Mouse (Mus musculus): Measurements from ENCODE around the gene Rabgap1l. TPM values are rescaled to one million over a fixed set of nuclear protein-coding genes. Genes with fewer than 3 reads are reported as not detected.
A peak's percentile ranks its signal among the peaks of the same experiment; 100 is the strongest.

Gene Rabgap1l
- polyA plus RNA-seq, 1 experiment from 2014 or later, result 93.4 TPM

DNA sequence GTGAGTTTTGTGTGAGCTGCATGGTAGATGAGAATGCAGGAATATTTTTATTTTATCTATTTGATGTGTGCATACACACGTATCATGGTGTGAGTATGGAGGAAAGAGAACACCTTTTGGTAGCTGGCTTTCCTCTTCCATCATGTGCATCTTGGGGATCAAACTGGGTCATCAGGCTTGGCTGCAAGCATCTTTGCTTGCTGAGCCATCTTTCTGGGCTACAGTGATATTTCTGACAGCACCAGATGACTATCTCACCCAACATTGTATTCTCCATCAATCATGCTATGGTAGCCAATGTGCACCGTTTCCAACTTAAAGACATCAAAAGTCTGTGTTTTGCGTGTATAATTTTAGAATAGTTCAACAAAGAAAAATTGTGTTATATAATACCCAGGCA, 30.6 kb upstream of the Rabgap1l start:
- Histone ChIP-seq H3K27ac (ENCODE audit: low read length) (no peak overlapping the region), H3K4me3 (ENCODE audit: low read length) (no peak overlapping the region), H3K4me1 (ENCODE audit: control insufficient read depth, insufficient read depth, low read length) (peaks cover 6% of the 10 kb centered on the region), H3K4me2 (ENCODE audit: low read depth, low read length) (no peak overlapping the region), H3K9me3 (replicated peaks; ENCODE audit: control insufficient read depth, low read length) (no peaks in the 10 kb centered on the region), H3K27me3 (ENCODE audit: control insufficient read depth, insufficient read depth, low read length) (no peaks in the 10 kb centered on the region), H3K9ac (ENCODE audit: low read length) (no peak overlapping the region), H3K36me3 (ENCODE audit: control insufficient read depth, insufficient read depth) (no peaks in the 10 kb centered on the region)
- ATAC-seq (replicated peaks; ENCODE audit: extremely low read depth, insufficient read depth, low FRiP score), result no peak
- WGBS, result 93% methylated on average over 3 of the region's 3 CpGs

DNA sequence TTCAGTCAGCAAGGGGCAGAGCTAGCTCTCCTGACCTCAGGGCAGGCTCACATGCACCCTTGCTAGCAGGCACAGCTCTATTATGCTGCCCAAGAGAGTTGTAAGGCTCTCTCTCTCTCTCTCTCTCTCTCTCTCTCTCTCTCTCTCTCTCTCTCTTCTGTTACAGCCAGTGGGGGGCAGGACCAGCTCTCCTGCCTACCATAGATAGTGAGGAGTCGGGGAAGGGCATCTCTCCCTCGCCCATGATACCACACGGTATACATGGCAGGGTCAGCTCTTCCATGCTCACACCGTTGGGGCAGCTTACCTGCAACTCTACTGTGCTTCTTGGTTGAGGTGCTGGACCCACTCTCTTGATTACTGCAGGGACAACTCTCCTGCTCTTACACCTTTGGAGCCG, 21.2 kb upstream of the Rabgap1l start:
- 91% methylated on average over 5 of the region's 5 CpGs for WGBS
- H3K27me3 ChIP-seq (ENCODE audit: control insufficient read depth, insufficient read depth, low read length), result no peaks in the 10 kb centered on the region
- H3K4me3 ChIP-seq (ENCODE audit: low read length), result no peak overlapping the region
- peaks cover 4% of the 10 kb centered on the region for H3K4me1 ChIP-seq (ENCODE audit: control insufficient read depth, insufficient read depth, low read length)
- no peak overlapping the region for H3K9ac ChIP-seq (ENCODE audit: low read length)
- H3K9me3 ChIP-seq (replicated peaks; ENCODE audit: control insufficient read depth, low read length), result no peaks in the 10 kb centered on the region
- H3K4me2 ChIP-seq (ENCODE audit: low read depth, low read length), result no peak overlapping the region
- no peak for ATAC-seq (replicated peaks; ENCODE audit: extremely low read depth, insufficient read depth, low FRiP score)
- no peak overlapping the region for H3K27ac ChIP-seq (ENCODE audit: low read length)
- H3K36me3 ChIP-seq (ENCODE audit: control insufficient read depth, insufficient read depth), result no peaks in the 10 kb centered on the region

DNA sequence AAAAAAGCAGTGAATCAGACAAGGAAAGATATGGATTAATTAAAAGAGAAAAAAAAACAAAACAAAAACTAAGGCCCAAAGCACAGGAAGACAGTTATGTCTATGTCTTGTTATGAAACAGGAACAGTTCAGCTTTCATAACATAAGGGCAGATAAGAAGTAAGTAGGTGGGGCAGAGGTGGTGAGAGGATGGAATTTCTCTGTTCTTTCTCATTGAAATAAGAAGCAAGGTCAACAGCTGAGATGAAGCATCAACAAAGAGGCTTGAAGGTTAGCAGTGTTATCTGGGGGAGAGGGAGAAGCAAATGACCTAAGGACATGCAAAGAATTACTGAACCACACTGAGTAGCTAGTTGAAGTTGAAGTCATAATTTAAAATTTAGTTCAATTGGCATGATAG, 19.4 kb upstream of the Rabgap1l start:
- peaks cover 4% of the 10 kb centered on the region for H3K4me1 ChIP-seq (ENCODE audit: control insufficient read depth, insufficient read depth, low read length)
- peak overlapping the region; percentile 28 for H3K27ac ChIP-seq (ENCODE audit: low read length)
- no peaks in the 10 kb centered on the region for H3K9me3 ChIP-seq (replicated peaks; ENCODE audit: control insufficient read depth, low read length)
- no peaks in the 10 kb centered on the region for H3K36me3 ChIP-seq (ENCODE audit: control insufficient read depth, insufficient read depth)
- no peak overlapping the region for H3K4me2 ChIP-seq (ENCODE audit: low read depth, low read length)
- H3K9ac ChIP-seq (ENCODE audit: low read length), result no peak overlapping the region
- H3K4me3 ChIP-seq (ENCODE audit: low read length), result no peak overlapping the region
- 0 out of 2 replicates have a peak, but pooled peaks have one; percentile 37 for ATAC-seq (replicated peaks; ENCODE audit: extremely low read depth, insufficient read depth, low FRiP score)
- no peaks in the 10 kb centered on the region for H3K27me3 ChIP-seq (ENCODE audit: control insufficient read depth, insufficient read depth, low read length)

DNA sequence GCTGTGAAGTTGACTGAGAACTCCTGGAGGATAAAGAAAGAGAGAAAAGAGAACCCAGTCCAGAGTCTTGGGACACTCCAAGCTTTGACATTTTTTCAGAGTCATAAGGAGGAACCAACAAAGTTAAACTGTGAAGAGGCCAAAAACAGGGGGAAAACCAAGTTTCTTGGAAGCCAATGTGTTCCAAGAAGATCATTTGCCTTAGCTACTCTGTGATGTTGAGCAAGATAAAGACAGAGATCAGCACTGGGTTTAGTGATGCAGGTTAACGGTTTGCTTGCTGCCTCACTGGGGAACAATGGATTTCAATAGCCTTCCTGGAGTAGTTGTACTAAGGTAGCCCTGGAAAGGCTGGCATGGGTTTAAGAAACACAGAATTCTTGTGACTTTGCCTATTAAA, 18.9 kb upstream of the Rabgap1l start:
- Histone ChIP-seq H3K9ac (ENCODE audit: low read length) (no peak overlapping the region), H3K27me3 (ENCODE audit: control insufficient read depth, insufficient read depth, low read length) (no peaks in the 10 kb centered on the region), H3K27ac (ENCODE audit: low read length) (peak overlapping the region; percentile 46; the same call in 1 of the 2 replicates), H3K4me3 (ENCODE audit: low read length) (no peak overlapping the region), H3K4me1 (ENCODE audit: control insufficient read depth, insufficient read depth, low read length) (peaks cover 4% of the 10 kb centered on the region), H3K36me3 (ENCODE audit: control insufficient read depth, insufficient read depth) (no peaks in the 10 kb centered on the region), H3K9me3 (replicated peaks; ENCODE audit: control insufficient read depth, low read length) (no peaks in the 10 kb centered on the region), H3K4me2 (ENCODE audit: low read depth, low read length) (no peak overlapping the region)
- ATAC-seq (replicated peaks; ENCODE audit: extremely low read depth, insufficient read depth, low FRiP score), result no peak
- WGBS, result 64% methylated on average over 1 of the region's 1 CpGs

GRCm38 (mm10) chr1:160805268-160805667, 12.3 kb upstream of the Rabgap1l start:
- H3K27ac ChIP-seq (ENCODE audit: low read length), result no peak overlapping the region
- ATAC-seq (replicated peaks; ENCODE audit: extremely low read depth, insufficient read depth, low FRiP score), result no peak
- H3K4me1 ChIP-seq (ENCODE audit: control insufficient read depth, insufficient read depth, low read length), result no peaks in the 10 kb centered on the region
- H3K4me2 ChIP-seq (ENCODE audit: low read depth, low read length), result no peak overlapping the region
- no peak overlapping the region for H3K9ac ChIP-seq (ENCODE audit: low read length)
- H3K27me3 ChIP-seq (ENCODE audit: control insufficient read depth, insufficient read depth, low read length), result no peaks in the 10 kb centered on the region
- 42% methylated on average over 2 of the region's 2 CpGs for WGBS
- no peak overlapping the region for H3K4me3 ChIP-seq (ENCODE audit: low read length)
- H3K36me3 ChIP-seq (ENCODE audit: control insufficient read depth, insufficient read depth), result no peaks in the 10 kb centered on the region
- H3K9me3 ChIP-seq (replicated peaks; ENCODE audit: control insufficient read depth, low read length), result no peaks in the 10 kb centered on the region

DNA sequence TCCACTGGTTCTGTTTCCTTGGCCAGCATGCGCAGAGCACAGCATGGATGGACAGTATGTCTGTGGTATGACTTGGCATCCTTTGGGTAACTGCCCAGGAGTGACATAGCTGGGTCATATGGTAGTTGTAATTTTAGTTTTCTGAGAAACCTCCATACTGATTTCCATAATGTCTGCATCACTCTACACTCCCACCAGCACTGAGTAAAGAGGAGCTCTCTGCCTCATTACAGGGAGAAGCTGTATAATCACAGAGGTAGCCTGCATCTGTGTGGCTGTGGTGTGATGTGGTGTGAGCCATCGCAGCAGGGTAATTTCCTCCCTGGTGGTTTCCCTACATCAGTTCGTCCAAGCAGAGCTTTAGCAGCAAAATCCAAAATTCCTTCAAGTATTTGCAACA, 7.0 kb upstream of the Rabgap1l start:
- Histone ChIP-seq H3K9ac (ENCODE audit: low read length) (no peak overlapping the region), H3K4me3 (ENCODE audit: low read length) (no peak overlapping the region), H3K27me3 (ENCODE audit: control insufficient read depth, insufficient read depth, low read length) (no peaks in the 10 kb centered on the region), H3K36me3 (ENCODE audit: control insufficient read depth, insufficient read depth) (no peaks in the 10 kb centered on the region), H3K4me1 (ENCODE audit: control insufficient read depth, insufficient read depth, low read length) (no peaks in the 10 kb centered on the region), H3K27ac (ENCODE audit: low read length) (no peak overlapping the region), H3K4me2 (ENCODE audit: low read depth, low read length) (no peak overlapping the region), H3K9me3 (replicated peaks; ENCODE audit: control insufficient read depth, low read length) (no peaks in the 10 kb centered on the region)
- no peak for ATAC-seq (replicated peaks; ENCODE audit: extremely low read depth, insufficient read depth, low FRiP score)
- WGBS, result 77% methylated on average over 3 of the region's 3 CpGs

- H3K4me1 ChIP-seq (ENCODE audit: control insufficient read depth, insufficient read depth, low read length), result no peaks in the 10 kb centered on the region
- no peaks in the 10 kb centered on the region for H3K36me3 ChIP-seq (ENCODE audit: control insufficient read depth, insufficient read depth)
- H3K9me3 ChIP-seq (replicated peaks; ENCODE audit: control insufficient read depth, low read length), result no peaks in the 10 kb centered on the region
- no peak overlapping the region for H3K4me3 ChIP-seq (ENCODE audit: low read length)
- H3K4me2 ChIP-seq (ENCODE audit: low read depth, low read length), result no peak overlapping the region
- no peak overlapping the region for H3K9ac ChIP-seq (ENCODE audit: low read length)
- ATAC-seq (replicated peaks; ENCODE audit: extremely low read depth, insufficient read depth, low FRiP score), result no peak
- H3K27ac ChIP-seq (ENCODE audit: low read length), result no peak overlapping the region
- no peaks in the 10 kb centered on the region for H3K27me3 ChIP-seq (ENCODE audit: control insufficient read depth, insufficient read depth, low read length)
- WGBS, result 68% methylated on average over 2 of the region's 2 CpGs
Measured at GRCm38 (mm10) chr1:160795016-160795415, 2.0 kb upstream of the Rabgap1l start.

GRCm38 (mm10) chr1:160793791-160794757, 1.1 kb upstream of the Rabgap1l start:
- Histone ChIP-seq H3K36me3 (ENCODE audit: control insufficient read depth, insufficient read depth) (no peaks in the 10 kb centered on the region), H3K9me3 (replicated peaks; ENCODE audit: control insufficient read depth, low read length) (no peaks in the 10 kb centered on the region), H3K4me2 (ENCODE audit: low read depth, low read length) (no peak overlapping the region), H3K4me3 (ENCODE audit: low read length) (no peak overlapping the region), H3K27ac (ENCODE audit: low read length) (no peak overlapping the region), H3K9ac (ENCODE audit: low read length) (no peak overlapping the region), H3K27me3 (ENCODE audit: control insufficient read depth, insufficient read depth, low read length) (no peaks in the 10 kb centered on the region), H3K4me1 (ENCODE audit: control insufficient read depth, insufficient read depth, low read length) (no peaks in the 10 kb centered on the region)
- ATAC-seq (replicated peaks; ENCODE audit: extremely low read depth, insufficient read depth, low FRiP score), result no peak
- 77% methylated on average over 13 of the region's 13 CpGs for WGBS

- no peaks in the 10 kb centered on the region for H3K27me3 ChIP-seq (ENCODE audit: control insufficient read depth, insufficient read depth, low read length)
- H3K4me3 ChIP-seq (ENCODE audit: low read length), result peak overlapping the region; percentile 83
- ATAC-seq (replicated peaks; ENCODE audit: extremely low read depth, insufficient read depth, low FRiP score), result peak; percentile 71
- H3K4me2 ChIP-seq (ENCODE audit: low read depth, low read length), result peak overlapping the region; percentile 86
- peak overlapping the region; percentile 93 for H3K9ac ChIP-seq (ENCODE audit: low read length)
- H3K4me1 ChIP-seq (ENCODE audit: control insufficient read depth, insufficient read depth, low read length), result peaks cover 3% of the 10 kb centered on the region
- H3K36me3 ChIP-seq (ENCODE audit: control insufficient read depth, insufficient read depth), result no peaks in the 10 kb centered on the region
- H3K9me3 ChIP-seq (replicated peaks; ENCODE audit: control insufficient read depth, low read length), result no peaks in the 10 kb centered on the region
- under 1% methylated on average over 43 of the region's 51 CpGs for WGBS
- peak overlapping the region; percentile 83 for H3K27ac ChIP-seq (ENCODE audit: low read length)
Measured at GRCm38 (mm10) chr1:160792156-160792685, 790 bp downstream of the Rabgap1l start.

Data from heart, embryonic 16.5 days (tissue).